Mouse (Mus musculus): ENCODE data around the gene Gtse1. TPM values are rescaled to one million over a fixed set of nuclear protein-coding genes. Genes with fewer than 3 reads are reported as not detected.

The Gtse1 gene
- polyA plus RNA-seq, 1 experiment = 20.8 TPM

GRCm38 (mm10) chr15:85919191-85919891, 59.8 kb downstream of the Gtse1 start:
- TF ChIP-seq CTCF (IDR thresholded peaks at IDR 0.05; ENCODE audit: control insufficient read depth, insufficient read depth, low read length) = no peak
- no peak for TF ChIP-seq POLR2A (IDR thresholded peaks at IDR 0.05; ENCODE audit: borderline replicate concordance, control insufficient read depth, low read depth, low read length)
- WGBS = 79% methylated on average over 8 of the region's 8 CpGs
- Histone ChIP-seq H3K4me3 (replicated peaks; ENCODE audit: control insufficient read depth, low read depth, low read length) (no peak overlapping the region), H3K27ac (ENCODE audit: control insufficient read depth, insufficient read depth, low read depth, low read length, poor library complexity) (no peak overlapping the region), H3K4me1 (ENCODE audit: control insufficient read depth, insufficient read depth, low read length) (no peaks in the 10 kb centered on the region)

GRCm38 (mm10) chr15:85919892-85920248, 60.3 kb downstream of the Gtse1 start:
- TF ChIP-seq CTCF (IDR thresholded peaks at IDR 0.05; ENCODE audit: control insufficient read depth, insufficient read depth, low read length) (no peak), POLR2A (IDR thresholded peaks at IDR 0.05; ENCODE audit: borderline replicate concordance, control insufficient read depth, low read depth, low read length) (no peak)
- H3K27ac ChIP-seq (ENCODE audit: control insufficient read depth, insufficient read depth, low read depth, low read length, poor library complexity) = no peak overlapping the region
- no peak overlapping the region for H3K4me3 ChIP-seq (replicated peaks; ENCODE audit: control insufficient read depth, low read depth, low read length)
- no peaks in the 10 kb centered on the region for H3K4me1 ChIP-seq (ENCODE audit: control insufficient read depth, insufficient read depth, low read length)
- 84% methylated on average over 8 of the region's 8 CpGs for WGBS

- no peaks in the 10 kb centered on the region for H3K4me1 ChIP-seq (ENCODE audit: control insufficient read depth, insufficient read depth, low read length)
- H3K27ac ChIP-seq (ENCODE audit: control insufficient read depth, insufficient read depth, low read depth, low read length, poor library complexity) = no peak overlapping the region
- H3K4me3 ChIP-seq (replicated peaks; ENCODE audit: control insufficient read depth, low read depth, low read length) = no peak overlapping the region
- TF ChIP-seq POLR2A (IDR thresholded peaks at IDR 0.05; ENCODE audit: borderline replicate concordance, control insufficient read depth, low read depth, low read length) = no peak
- no peak for TF ChIP-seq CTCF (IDR thresholded peaks at IDR 0.05; ENCODE audit: control insufficient read depth, insufficient read depth, low read length)
- WGBS = 87% methylated on average over 11 of the region's 11 CpGs
Observed at GRCm38 (mm10) chr15:85921855-85922254, 62.3 kb downstream of the Gtse1 start.

Other genes with a start within 250 kb of the Gtse1 start
- 1.1 TPM in 1 of 2 replicates, not detected in the other for gene Ppara, start 124.8 kb upstream of the Gtse1 start, polyA plus RNA-seq (2011; ENCODE audit: insufficient read depth, insufficient read length, low replicate concordance, missing spikeins)
- 5.8 and 10.8 TPM in 2 replicates for gene Cdpf1, start 48.0 kb upstream of the Gtse1 start, polyA plus RNA-seq (2011; ENCODE audit: insufficient read depth, insufficient read length, low replicate concordance, missing spikeins)
- not detected in 2 replicates for gene Pkdrej, start 38.0 kb upstream of the Gtse1 start, polyA plus RNA-seq (2011; ENCODE audit: insufficient read depth, insufficient read length, low replicate concordance, missing spikeins)
- gene Ttc38, start 27.4 kb upstream of the Gtse1 start, polyA plus RNA-seq (2011; ENCODE audit: insufficient read depth, insufficient read length, low replicate concordance, missing spikeins) = 2.4 and 2.9 TPM in 2 replicates
- gene Trmu, start 19.6 kb downstream of the Gtse1 start, polyA plus RNA-seq (2011; ENCODE audit: insufficient read depth, insufficient read length, low replicate concordance, missing spikeins) = 15.3 and 40.4 TPM in 2 replicates
- 1.3 and 4.2 TPM in 2 replicates for gene Celsr1, start 174.0 kb downstream of the Gtse1 start, polyA plus RNA-seq (2011; ENCODE audit: insufficient read depth, insufficient read length, low replicate concordance, missing spikeins)
- gene Gramd4, start 197.9 kb downstream of the Gtse1 start, polyA plus RNA-seq (2011; ENCODE audit: insufficient read depth, insufficient read length, low replicate concordance, missing spikeins) = 14.1 and 20.7 TPM in 2 replicates